Mouse (Mus musculus): ENCODE data around the gene Snrnp35.

The Snrnp35 gene

DNA sequence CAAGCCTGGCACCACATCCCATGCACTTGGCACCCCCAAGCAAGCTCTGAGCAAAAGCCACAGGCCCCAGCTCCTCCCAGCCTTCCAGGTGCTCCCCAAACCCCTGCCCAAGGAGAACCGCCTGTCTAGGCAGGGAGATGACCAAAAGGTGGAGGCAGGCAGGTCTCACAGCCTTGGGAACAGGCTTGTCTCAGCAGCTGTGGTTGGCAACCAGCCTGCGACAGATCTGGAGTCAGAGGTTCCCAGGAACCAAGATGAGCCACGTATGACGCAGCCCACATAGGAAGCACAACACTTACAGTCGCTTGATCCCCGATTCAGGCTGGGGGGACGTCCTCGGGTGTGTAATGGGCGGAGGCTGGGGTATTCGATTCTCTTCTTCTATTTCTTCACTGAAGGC, 18.6 kb downstream of the Snrnp35 start:
- no peak for DNase-seq (ENCODE audit: low spot score)

DNA sequence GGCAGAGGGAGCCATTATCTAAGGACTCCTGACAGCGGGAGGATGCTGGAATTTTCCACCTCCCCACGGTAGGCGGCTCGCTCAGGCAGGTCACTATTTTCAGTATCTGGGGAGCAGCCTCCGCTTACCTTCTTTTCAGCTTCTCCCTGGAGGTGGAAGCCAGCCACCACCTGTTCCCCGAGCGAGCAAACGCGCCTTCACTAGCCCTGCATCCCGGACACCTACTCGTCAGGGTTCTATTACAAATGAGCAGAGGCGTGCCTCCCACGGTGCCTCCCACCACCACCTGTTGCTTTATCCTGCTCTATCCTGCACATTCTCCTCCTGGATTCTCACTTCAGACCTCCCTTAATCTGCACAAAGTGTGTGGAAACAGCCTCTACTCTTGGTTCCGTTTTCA, 20.8 kb downstream of the Snrnp35 start:
- no peak for DNase-seq (ENCODE audit: low spot score)

DNA sequence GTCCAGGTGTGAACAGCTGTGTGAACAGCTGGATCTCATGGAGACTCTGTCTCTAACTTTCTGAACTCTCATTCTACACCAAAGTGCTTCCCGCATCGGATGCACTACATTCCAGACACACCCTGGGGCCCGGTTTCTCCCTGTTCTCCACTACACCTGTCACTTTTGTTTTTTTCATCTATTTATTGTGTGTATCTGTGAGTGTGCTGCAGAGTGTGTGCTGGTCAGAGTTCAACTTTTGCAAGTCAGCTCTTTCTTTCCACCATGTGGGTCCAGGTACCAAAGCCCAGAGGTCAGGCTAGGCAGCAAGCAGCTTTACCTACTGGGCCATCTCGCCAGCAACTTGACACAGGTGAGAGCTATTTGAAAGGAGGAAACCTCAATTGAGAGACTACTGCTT, 22.3 kb downstream of the Snrnp35 start:
- DNase-seq (ENCODE audit: low spot score) = no peak

DNA sequence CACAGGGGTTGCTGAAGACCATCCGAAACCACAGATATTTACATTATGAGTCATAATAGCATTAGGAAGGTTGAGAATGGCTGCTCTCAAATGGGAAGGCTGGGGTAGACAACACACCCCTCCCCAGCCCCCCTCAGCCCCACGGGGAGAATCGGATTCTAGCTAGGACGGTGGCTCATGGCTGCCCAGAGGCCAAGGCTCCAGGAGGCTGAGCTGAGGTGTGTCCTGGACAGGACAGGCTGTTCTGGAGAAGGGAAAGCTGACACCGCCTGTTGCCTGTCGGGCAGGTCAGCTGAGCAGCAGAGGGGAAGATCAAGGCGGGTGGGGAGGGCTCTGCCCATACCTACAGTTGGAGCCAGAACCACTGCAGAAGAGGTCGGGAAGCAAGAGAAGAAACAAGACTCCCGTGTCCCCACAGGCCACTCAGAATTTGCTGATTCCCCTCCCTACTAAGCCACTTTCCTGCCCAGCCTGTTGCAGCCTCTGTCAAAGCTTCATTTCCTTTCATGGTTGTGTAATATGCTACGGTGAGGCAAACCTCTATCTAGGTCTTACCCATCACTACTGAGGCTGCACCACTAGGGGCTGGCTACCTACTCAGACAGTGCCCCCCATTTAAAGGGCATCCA, 23.9 kb downstream of the Snrnp35 start:
- no peak for DNase-seq (ENCODE audit: low spot score)

DNA sequence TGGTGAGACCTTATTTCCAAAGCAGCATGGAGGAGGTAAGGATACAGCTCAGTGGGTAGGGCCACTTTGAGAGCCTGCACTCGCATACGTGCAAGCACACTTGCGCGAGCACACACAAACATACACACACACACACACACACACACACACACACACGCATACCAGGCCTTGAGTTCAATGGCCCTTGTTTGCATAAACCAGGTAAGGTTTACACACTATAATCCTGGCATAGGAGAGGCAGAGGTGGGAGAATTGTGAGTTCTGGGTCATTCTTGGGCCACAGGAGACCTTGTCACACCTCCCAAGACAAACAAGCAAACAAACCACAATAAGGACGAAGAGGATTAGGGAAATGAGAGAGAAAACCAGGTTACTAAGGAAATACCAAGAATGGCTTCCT, 26.3 kb downstream of the Snrnp35 start:
- DNase-seq (ENCODE audit: low spot score) = no peak

DNA sequence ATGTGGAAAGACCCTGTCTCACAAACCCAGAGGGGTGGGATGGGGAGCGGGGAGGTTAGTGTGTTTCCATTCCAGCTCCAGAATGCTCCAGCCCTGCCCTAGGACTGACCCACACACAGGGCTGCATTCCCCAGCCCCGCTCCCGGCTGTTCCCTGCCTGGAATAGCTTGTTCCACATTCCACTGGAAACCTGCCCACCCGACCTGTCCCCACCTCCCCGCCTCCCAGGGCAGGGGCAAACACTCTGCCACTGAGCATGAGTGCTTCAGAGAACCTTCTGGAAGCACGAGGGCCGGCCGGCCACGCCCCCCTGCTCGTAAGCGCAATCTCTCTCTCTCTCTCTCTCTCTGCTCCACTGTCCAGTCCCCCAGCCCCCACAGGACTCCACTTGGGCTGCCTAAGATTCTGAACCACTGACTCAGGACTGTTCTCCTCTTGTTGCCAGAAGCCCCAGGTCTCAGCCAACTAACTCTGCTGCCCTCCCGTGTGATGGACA, 26.9 kb downstream of the Snrnp35 start:
- no peak for DNase-seq (ENCODE audit: low spot score)

DNA sequence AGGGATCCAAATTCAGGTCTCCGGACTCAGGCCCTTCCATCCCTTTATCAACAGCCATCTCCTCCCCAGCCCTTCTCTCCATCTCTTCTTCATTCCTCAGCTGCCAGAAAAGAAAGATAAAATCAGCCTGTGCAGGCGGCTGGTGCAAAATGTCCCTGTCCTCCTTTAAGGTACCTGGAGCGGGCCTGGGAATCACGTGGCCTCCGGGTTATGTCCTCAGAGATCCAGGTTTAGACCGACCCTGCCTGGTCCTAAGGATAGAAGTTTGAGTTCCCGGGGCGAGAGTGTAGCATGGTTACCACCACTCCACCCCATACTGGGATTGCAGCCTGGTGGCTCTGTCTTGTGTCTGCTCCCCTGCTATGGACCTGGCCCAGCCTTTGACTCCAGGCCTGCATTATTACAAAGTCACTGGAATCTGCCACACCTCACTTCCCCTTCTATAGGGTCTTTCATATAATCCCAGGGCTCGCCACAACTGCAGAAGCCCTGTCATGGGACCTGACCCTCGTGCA, 27.7 kb downstream of the Snrnp35 start:
- DNase-seq (ENCODE audit: low spot score) = no peak

DNA sequence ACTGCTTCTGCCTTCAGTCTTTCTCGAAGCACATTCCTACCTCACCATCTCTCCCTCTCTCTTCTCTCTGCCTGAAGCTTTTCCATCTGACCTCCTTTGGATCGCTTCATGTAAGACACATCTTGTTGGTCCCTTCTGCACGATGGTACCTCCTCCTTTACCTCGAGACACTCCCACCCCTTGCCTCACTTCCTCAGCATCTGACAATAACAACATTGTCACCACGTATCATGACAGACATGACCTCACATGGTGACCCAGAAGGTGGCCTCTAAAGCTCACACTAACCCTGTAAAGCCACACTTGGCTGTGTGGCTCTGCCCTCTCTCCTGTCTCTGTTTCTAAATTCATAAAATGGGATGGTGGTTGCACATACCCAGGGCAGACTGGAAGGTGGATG, 32.9 kb downstream of the Snrnp35 start:
- no peak for DNase-seq (ENCODE audit: low spot score)

DNA sequence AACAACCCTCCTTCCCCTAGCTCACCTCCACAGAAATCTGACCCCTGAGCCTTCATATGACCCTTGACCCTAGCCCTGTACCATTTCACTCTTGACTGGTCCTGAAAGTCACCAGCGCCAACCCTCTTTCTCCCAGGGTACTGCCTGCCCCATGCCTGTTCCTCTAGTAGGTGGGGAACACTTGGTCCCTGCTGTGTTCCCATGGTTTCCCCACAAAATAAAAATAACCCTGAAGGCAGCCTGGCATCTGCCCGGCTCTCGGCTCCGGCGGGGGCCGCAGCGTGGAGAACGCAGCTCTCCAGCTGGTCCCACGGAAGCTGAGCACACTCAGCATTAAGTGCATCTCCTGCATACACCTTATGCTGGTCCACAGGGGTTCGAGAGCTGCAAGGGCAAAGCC, 35.7 kb downstream of the Snrnp35 start:
- no peak for DNase-seq (ENCODE audit: low spot score)

DNA sequence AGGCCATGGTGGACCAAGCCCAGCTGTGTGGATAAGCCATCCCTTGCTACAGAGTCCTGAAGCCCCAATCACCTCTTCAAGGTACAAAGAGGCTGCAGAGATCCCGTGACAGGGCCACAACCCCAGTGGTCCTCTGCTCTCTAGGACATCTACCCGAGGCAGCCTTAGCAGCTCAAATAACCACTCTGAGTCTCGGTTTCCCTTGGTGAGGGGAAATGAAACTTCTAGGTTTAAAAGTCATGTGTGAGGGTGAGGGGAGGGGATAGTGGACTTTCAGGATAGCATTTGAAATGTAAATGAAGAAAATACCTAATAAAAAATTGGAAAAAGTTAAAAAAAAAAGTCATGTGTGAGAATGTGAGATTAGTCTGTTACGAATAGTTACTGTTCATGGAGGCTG, 38.7 kb downstream of the Snrnp35 start:
- no peak for DNase-seq (ENCODE audit: low spot score)

DNA sequence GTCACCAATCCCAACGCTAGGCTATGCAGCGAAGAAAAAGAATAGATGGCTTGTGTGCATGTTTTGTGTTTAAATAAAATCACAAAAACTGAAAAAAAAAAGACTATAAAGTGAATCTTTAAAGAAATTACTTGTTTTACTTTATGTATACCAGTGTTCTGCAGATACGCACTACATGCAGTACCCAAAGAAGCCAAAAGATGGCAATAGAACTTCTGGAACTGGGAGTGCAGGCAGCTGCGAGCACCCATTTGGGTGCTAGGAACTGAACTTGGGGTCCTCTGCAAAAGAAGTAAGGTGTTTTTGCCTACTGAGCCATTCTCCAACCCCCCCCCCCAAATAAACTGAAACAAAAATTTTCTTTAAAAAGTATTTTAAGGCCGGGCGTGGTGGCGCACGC, 40.1 kb downstream of the Snrnp35 start:
- no peak for DNase-seq (ENCODE audit: low spot score)

DNA sequence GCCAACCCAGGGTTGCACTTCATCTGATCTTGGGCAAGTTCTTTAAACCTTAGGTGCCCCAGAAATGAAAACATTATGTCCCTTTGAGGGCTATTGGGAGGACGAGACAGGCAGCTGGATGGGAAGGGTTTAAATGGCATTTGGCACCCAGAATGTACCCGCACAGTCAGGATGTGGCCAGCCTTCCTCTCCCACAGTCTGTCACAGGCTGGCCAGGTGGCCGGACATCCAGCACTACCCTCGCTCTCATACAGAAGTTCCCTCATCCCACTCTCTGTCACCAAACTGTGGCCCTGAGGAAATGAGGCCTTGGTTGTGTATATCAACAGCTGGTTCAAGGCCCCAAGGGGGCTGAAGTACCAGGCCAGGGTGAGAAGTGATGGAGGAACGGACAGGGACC, 42.0 kb downstream of the Snrnp35 start:
- DNase-seq (ENCODE audit: low spot score) = no peak

DNA sequence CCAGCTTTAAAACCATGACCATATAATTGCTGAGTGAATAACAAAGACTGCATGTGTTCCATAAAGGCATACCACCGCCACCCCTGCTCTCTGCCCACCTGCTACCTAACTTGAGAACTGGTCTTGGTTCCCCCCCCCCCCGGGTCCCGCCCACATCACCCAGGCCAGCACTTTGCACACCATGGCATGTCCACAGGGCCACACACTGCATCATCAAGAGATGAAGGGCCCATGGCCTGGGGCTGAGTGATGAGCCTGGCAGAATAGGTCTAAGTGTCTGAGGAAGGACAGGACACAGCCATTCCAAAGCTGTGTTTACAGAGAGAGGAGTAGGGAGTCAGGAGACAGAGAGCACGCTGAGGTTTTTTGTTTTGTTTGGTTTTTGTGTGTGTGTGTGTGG, 45.4 kb downstream of the Snrnp35 start:
- no peak for DNase-seq (ENCODE audit: low spot score)

DNA sequence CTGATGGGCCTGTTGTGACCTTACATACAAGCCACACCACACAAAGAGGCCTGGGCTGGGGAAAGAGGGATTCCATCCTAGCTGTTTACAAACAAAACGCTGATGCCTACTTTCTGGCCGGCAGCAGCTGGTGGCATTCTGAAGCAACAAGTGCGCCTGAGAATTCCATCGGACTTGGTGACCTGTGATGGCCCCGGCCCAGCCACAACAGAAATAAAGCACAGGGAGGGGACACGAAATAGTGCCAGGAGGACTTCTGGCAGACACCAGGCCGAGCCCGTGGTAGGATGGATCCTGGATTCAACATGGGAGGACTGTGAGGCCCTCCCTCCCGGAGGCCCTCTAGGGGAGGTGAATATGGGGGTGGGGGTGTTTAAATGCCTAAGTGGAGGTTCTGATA, 45.9 kb downstream of the Snrnp35 start:
- no peak for DNase-seq (ENCODE audit: low spot score)

DNA sequence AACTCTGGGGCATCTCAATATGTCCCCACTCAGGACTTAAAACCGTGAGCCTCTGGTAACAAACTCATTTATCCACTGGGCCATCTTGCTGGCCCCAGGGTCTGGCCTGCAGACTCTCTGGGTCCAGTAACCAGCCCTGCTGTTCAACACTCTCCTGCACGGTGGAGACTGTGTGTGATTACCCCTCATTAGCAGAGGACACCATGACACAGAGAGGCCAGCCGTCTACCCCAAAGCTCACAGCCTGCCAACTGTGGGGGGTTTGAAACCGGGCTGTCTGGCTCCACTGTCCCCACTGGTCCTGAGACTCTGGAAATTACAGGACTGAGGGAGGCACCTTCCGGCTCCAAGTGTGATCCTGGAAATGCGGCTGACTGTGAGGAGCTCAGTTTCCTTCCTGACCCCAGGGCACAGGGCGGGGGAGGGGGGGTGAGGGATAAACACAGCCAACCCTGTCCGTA, 46.3 kb downstream of the Snrnp35 start:
- no peak for DNase-seq (ENCODE audit: low spot score)

DNA sequence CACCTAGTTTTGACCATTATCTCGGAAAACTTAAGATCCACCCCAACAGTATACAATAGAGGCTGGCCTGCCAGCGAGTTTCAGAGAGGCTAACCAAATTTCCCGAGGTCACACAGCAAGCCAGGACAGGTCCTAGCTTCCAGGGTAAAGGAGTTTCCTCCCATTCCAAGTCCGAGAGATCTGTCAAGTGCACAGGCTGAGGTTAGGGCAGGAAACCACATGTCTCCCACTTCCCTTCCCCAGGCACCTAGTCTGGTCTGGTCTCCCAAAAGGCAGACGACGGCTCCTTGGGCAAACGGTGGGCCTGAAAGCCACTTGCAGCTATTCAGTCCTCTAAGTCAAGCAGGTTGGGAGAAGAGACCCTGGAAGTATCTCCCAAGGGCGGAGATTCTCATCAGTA, 46.8 kb downstream of the Snrnp35 start:
- no peak for DNase-seq (ENCODE audit: low spot score)

DNA sequence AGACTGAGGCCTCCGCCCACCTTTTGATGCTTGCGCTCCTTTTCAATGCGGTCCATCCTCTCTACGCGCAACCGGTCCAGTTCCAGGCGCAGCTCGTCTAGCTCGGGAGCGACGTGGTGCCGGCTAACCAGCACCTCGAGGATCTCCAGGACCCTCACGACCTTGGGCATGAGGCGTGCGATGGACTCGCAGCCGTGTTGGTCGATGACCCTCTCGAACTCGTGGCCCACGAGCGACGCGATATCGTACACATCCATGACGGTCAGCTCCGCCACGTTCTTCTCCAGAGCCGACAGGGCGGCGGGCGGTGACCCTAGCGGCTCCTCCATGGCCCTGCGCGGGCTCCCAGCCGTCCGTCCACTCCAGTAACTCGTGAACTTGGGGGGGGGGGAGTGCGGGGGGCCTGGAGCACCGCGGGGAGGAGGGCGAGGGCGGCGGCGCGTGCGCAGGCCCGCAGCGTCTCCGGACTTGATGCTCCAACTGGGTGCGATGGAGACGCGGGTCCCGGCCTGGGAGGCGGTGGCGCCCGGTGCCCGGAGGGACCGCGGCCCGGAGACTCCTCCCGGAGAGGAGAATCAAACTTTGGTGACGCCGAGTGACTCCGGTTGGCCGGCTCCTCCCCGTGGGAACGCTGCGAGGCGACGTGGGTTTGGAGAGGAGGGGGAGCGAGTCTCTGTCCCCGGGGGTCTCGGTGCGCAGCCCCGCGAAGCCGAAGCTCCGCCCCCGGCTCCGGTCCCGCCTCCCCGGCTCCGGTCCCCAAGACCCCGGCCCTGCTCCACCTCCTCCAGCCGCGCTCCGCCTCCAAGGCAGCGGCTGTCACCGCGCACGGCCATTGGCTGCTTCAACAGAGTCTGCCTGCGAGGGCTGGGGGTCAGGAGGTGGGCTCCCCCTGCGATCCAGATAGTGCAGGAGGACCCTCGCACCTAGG, 48.0 kb downstream of the Snrnp35 start, which contains the start of gene Rilpl1:
Gene Rilpl1 (minus strand): TSS at position 737 of the 928 bp plus-strand sequence.
- DNase-seq (ENCODE audit: low spot score) = no peak

DNA sequence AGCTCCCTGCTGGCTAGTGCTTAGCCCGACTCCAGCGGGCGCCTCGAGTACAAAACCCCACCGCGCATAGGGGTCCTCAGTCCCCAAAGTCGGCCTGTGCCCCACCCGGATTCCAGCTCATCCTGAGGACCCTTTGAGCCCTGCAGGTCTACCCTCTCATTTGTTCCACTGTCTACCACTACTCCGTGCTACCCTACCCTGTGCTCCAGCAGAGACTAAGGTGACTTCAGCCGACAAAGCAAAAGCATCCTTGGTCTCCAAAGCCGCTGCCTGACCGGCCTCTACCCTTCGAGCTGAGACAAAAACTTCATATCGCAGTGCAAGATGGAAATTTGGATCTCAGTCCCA, 48.6 kb downstream of the Snrnp35 start:
- DNase-seq (ENCODE audit: low spot score) = no peak

DNA sequence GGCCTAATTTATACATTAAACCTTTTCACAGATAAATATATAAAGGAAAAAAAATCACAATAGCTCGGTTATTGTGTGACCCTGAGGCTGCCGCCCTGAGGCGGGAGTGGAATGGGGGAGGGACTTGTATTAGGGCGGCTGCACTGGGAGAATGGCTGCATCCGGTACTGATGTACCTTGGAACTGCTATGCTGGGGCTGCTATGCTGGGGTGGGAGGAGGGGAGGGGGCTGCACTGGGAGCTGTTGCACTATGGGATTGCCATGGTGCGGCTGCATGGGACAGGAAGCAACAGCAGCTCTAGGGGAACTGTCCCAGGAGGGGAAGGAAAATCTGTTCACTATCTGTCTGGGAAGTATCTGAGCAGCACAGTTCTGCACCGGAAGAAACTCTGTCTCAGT, 49.5 kb downstream of the Snrnp35 start:
- no peak for DNase-seq (ENCODE audit: low spot score)

DNA sequence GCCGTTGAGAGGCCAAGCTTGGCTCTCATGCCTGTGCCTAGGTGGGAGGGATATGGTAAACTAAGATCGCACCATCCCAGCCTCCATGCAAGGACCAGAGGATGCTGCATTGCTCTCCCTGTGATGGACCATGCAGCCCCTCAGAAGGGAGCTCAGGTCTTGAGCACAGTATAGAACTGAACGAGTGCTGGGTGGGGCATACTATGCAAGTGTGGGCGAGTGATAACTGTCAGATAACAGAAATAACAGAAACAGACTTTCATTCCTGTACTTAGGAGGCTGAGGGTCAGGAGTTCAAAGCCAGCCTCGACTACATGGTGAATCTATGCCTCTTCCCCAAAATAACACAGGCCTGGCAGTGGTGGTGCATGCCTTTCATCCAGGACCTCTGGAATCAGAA, 52.1 kb downstream of the Snrnp35 start:
- no peak for DNase-seq (ENCODE audit: low spot score)

DNA sequence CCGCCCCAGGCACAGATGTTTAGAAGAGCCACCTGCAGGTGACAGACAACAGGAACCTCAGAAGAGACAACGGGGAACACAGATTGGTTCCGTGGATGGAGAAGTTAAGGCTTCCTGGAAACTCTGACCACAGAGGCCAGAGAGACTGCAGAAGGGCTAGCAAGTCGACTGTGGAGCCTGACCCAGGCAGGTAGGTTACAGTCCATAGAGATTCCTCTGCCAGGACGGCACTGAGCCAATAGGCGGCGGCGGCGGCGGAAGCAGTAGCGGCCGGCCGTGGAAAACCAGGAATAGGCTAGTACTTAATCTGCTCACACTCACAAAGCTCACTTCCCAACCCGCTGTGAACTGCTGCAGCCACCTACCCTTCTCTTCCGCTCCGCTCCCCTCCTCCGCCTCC, 53.8 kb downstream of the Snrnp35 start:
- no peak for DNase-seq (ENCODE audit: low spot score)

DNA sequence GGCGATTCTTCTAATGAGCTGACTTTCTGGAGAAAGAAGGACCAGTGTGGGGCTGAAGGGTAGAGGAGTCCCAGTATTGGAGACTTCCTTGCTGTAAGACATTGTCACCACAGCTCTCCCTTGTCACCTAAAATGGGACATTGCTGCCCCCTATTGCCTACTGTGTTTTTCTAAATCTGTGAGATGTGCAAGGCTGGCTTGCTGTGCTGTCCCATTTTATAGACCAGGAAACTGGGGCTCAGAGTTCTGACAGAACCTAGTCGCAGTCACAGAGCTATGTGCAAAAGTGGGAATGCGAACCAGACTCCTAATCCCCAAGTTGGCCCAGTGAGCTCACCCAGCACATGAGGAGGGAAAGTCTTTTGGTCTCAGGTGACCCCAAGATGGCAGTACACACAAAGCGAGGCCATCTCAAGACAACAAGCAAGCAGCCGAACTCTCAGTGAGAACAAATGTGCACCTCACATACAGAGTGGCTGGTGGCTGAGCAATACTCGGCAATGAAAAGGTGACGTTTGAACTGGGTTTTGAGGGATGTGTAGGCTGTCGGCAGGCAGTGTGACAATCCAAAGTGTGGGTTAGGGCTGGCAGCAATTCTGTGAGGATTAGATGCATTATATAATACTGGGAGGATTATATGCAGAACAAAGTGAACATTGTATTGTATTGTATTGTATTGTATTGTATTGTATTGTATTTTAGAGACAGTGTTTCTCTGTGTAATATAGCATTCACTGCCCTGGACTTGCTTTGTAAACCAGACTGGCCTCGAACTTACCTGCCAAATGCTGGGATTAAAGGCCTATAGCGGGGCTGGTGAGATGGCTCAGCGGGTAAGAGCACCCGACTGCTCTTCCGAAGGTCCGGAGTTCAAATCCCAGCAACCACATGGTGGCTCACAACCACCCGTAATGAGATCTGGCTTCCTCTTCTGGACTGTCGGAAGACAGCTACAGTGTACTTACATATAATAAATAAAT, 56.2 kb downstream of the Snrnp35 start:
- no peak for DNase-seq (ENCODE audit: low spot score)

Measured in urinary bladder, postnatal 10 days (tissue).